Mouse (Mus musculus): ENCODE results near the gene Ifnar1. TPM values are rescaled to one million over a fixed set of nuclear protein-coding genes. Genes with fewer than 3 reads are reported as not detected.

The Ifnar1 gene
- polyA plus RNA-seq, 1 experiment: 36.2 TPM

DNA sequence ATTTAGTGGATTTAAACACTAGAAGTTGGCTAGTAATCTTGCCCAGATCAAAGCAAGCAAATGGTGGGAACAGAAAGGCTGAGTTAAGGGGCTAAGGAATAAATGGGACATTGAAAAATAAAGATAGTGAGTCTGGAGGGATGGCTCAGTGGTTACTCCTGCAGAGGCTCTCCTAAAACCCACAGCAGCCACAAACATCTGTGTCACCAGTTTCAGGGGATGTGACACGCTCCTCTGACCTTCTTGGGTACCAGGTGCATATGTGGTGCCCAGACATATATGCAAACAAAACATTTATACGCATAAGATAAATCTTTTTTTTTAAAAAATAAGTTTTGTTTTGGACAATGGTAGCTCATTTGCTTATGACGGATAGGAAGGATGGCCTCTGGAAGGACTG lies 25.6 kb upstream of the Ifnar1 start:
- H3K27ac ChIP-seq (ENCODE audit: insufficient read depth, low read length): no peak overlapping the region
- no peak for TF ChIP-seq POLR2A (IDR thresholded peaks at IDR 0.05; ENCODE audit: extremely low read depth, insufficient read depth, low read length)
- TF ChIP-seq CTCF (IDR thresholded peaks at IDR 0.05; ENCODE audit: extremely low read depth, insufficient read depth, low read length): no peak
- no peak overlapping the region for H3K4me3 ChIP-seq (ENCODE audit: insufficient read depth, low read length)
- no peaks in the 10 kb centered on the region for H3K4me1 ChIP-seq (ENCODE audit: control insufficient read depth, insufficient read depth, low read length)

- H3K27ac ChIP-seq (ENCODE audit: insufficient read depth, low read length): no peak overlapping the region
- H3K4me3 ChIP-seq (ENCODE audit: insufficient read depth, low read length): no peak overlapping the region
- no peaks in the 10 kb centered on the region for H3K4me1 ChIP-seq (ENCODE audit: control insufficient read depth, insufficient read depth, low read length)
- TF ChIP-seq POLR2A (IDR thresholded peaks at IDR 0.05; ENCODE audit: extremely low read depth, insufficient read depth, low read length): no peak
- TF ChIP-seq CTCF (IDR thresholded peaks at IDR 0.05; ENCODE audit: extremely low read depth, insufficient read depth, low read length): 0 out of 2 replicates have a peak, but pooled peaks have one; percentile 5
Measured at GRCm38 (mm10) chr16:91459841-91460370, 25.1 kb upstream of the Ifnar1 start.

- no peak overlapping the region for H3K27ac ChIP-seq (ENCODE audit: insufficient read depth, low read length)
- H3K4me1 ChIP-seq (ENCODE audit: control insufficient read depth, insufficient read depth, low read length): peaks cover 4% of the 10 kb centered on the region; the same call in 1 of the 2 replicates
- no peak overlapping the region for H3K4me3 ChIP-seq (ENCODE audit: insufficient read depth, low read length)
- TF ChIP-seq POLR2A (IDR thresholded peaks at IDR 0.05; ENCODE audit: extremely low read depth, insufficient read depth, low read length) (no peak), CTCF (IDR thresholded peaks at IDR 0.05; ENCODE audit: extremely low read depth, insufficient read depth, low read length) (no peak)
Measured at GRCm38 (mm10) chr16:91461066-91461638, 23.9 kb upstream of the Ifnar1 start.

DNA sequence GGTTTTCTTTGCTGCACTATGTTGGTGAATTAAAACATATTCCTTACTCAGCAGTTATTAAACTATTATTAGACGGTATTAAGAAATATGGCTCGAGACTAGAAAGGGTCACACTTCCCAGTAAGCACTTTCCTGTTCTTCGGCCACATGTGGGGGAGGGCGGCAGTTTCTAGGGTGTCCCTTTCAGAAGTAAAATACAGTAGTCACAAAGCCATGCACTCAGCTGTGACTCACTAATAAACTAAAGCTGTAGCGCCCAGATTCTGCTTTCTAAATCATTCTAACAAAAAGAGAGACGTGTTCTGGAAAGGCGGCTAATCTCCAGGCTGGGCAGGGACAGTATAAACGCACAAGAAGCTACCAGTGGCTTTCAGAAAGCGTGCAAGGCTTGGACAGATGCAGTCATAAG lies 23.3 kb upstream of the Ifnar1 start:
- Histone ChIP-seq H3K4me1 (ENCODE audit: control insufficient read depth, insufficient read depth, low read length) (peaks cover 5% of the 10 kb centered on the region; the same call in 1 of the 2 replicates), H3K27ac (ENCODE audit: insufficient read depth, low read length) (no peak overlapping the region), H3K4me3 (ENCODE audit: insufficient read depth, low read length) (no peak overlapping the region)
- TF ChIP-seq CTCF (IDR thresholded peaks at IDR 0.05; ENCODE audit: extremely low read depth, insufficient read depth, low read length) (no peak), POLR2A (IDR thresholded peaks at IDR 0.05; ENCODE audit: extremely low read depth, insufficient read depth, low read length) (no peak)

- Histone ChIP-seq H3K4me1 (ENCODE audit: control insufficient read depth, insufficient read depth, low read length) (peaks cover 5% of the 10 kb centered on the region; the same call in 1 of the 2 replicates), H3K27ac (ENCODE audit: insufficient read depth, low read length) (no peak overlapping the region), H3K4me3 (ENCODE audit: insufficient read depth, low read length) (no peak overlapping the region)
- TF ChIP-seq CTCF (IDR thresholded peaks at IDR 0.05; ENCODE audit: extremely low read depth, insufficient read depth, low read length): no peak
- no peak for TF ChIP-seq POLR2A (IDR thresholded peaks at IDR 0.05; ENCODE audit: extremely low read depth, insufficient read depth, low read length)
Measured at GRCm38 (mm10) chr16:91462644-91463043, 22.4 kb upstream of the Ifnar1 start.

DNA sequence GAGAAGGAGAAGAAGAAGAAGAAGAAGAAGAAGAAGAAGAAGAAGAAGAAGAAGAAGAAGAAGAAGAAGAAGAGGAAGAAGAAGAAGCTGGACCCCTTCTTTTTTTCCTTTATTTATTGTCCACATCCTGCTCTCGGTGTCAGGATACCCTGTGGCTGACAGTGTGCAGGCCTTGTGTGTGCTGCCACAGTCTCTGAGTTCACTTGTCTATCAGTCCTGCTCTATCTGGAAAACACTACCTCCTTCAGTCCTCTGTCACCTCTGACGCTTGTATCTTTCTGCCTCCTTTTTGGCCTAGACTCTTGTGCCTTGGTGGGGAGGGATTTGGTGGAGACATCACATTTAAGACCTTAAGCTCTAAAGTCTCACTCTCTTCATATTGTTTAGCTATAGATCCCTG lies 21.6 kb upstream of the Ifnar1 start:
- TF ChIP-seq POLR2A (IDR thresholded peaks at IDR 0.05; ENCODE audit: extremely low read depth, insufficient read depth, low read length): no peak
- no peak for TF ChIP-seq CTCF (IDR thresholded peaks at IDR 0.05; ENCODE audit: extremely low read depth, insufficient read depth, low read length)
- no peak overlapping the region for H3K4me3 ChIP-seq (ENCODE audit: insufficient read depth, low read length)
- H3K27ac ChIP-seq (ENCODE audit: insufficient read depth, low read length): no peak overlapping the region
- H3K4me1 ChIP-seq (ENCODE audit: control insufficient read depth, insufficient read depth, low read length): peaks cover 5% of the 10 kb centered on the region; the same call in 1 of the 2 replicates

GRCm38 (mm10) chr16:91463836-91464400 lies 21.1 kb upstream of the Ifnar1 start:
- H3K4me3 ChIP-seq (ENCODE audit: insufficient read depth, low read length): peak overlapping the region; percentile 46

GRCm38 (mm10) chr16:91464594-91465504 lies 20.2 kb upstream of the Ifnar1 start:
- H3K27ac ChIP-seq (ENCODE audit: insufficient read depth, low read length): 0 out of 2 replicates have a peak overlapping the region, but pooled peaks have one; percentile 22
- TF ChIP-seq CTCF (IDR thresholded peaks at IDR 0.05; ENCODE audit: extremely low read depth, insufficient read depth, low read length): no peak
- peak; percentile 70 for TF ChIP-seq POLR2A (IDR thresholded peaks at IDR 0.05; ENCODE audit: extremely low read depth, insufficient read depth, low read length)
- H3K4me1 ChIP-seq (ENCODE audit: control insufficient read depth, insufficient read depth, low read length): peaks cover 5% of the 10 kb centered on the region; the same call in 1 of the 2 replicates
- H3K4me3 ChIP-seq (ENCODE audit: insufficient read depth, low read length): peak overlapping the region; percentile 46

More at GRCm38 (mm10) chr16:91463836-91464400, 21.1 kb upstream of the Ifnar1 start:
- peaks cover 5% of the 10 kb centered on the region; the same call in 1 of the 2 replicates for H3K4me1 ChIP-seq (ENCODE audit: control insufficient read depth, insufficient read depth, low read length)
- TF ChIP-seq CTCF (IDR thresholded peaks at IDR 0.05; ENCODE audit: extremely low read depth, insufficient read depth, low read length) (no peak), POLR2A (IDR thresholded peaks at IDR 0.05; ENCODE audit: extremely low read depth, insufficient read depth, low read length) (no peak)
- H3K27ac ChIP-seq (ENCODE audit: insufficient read depth, low read length): no peak overlapping the region

Measured in cortical plate, adult 2 months (tissue).